Mouse (Mus musculus): Measurements from ENCODE around the gene Fgf15. TPM values are rescaled to one million over a fixed set of nuclear protein-coding genes. Genes with fewer than 3 reads are reported as not detected.

Fgf15 gene
- polyA plus RNA-seq, 1 experiment from 2014 or later: 0.12 TPM

GRCm38 (mm10) chr7:144861769-144862070 lies 34.6 kb upstream of the Fgf15 start:
- DNase-seq (ENCODE audit: low spot score) (no peak), ATAC-seq (replicated peaks; ENCODE audit: low FRiP score) (no peak)
- Histone ChIP-seq H3K27ac (ENCODE audit: low read depth, low read length) (no peak overlapping the region), H3K9ac (ENCODE audit: low read depth, low read length) (no peak overlapping the region), H3K4me1 (replicated peaks; ENCODE audit: control insufficient read depth, insufficient read depth, low read length) (peaks cover 5% of the 10 kb centered on the region; the same call in 1 of the 2 replicates), H3K9me3 (ENCODE audit: control insufficient read depth, low read length) (no peaks in the 10 kb centered on the region), H3K36me3 (ENCODE audit: control insufficient read depth, insufficient read depth, low read length) (no peaks in the 10 kb centered on the region), H3K4me3 (ENCODE audit: low read depth, low read length) (0 out of 2 replicates have a peak overlapping the region, but pooled peaks have one; percentile 30), H3K4me2 (peak overlapping the region; percentile 42; the same call in 1 of the 2 replicates), H3K27me3 (replicated peaks; ENCODE audit: control insufficient read depth, insufficient read depth, low read length) (peaks cover 75% of the 10 kb centered on the region)
- WGBS: 3% methylated on average over 28 of the region's 28 CpGs

- H3K4me1 ChIP-seq (replicated peaks; ENCODE audit: control insufficient read depth, insufficient read depth, low read length): peaks cover 5% of the 10 kb centered on the region; the same call in 1 of the 2 replicates
- H3K9me3 ChIP-seq (ENCODE audit: control insufficient read depth, low read length): no peaks in the 10 kb centered on the region
- ATAC-seq (replicated peaks; ENCODE audit: low FRiP score): no peak
- peaks cover 79% of the 10 kb centered on the region for H3K27me3 ChIP-seq (replicated peaks; ENCODE audit: control insufficient read depth, insufficient read depth, low read length)
- no peak overlapping the region for H3K27ac ChIP-seq (ENCODE audit: low read depth, low read length)
- no peak overlapping the region for H3K4me3 ChIP-seq (ENCODE audit: low read depth, low read length)
- H3K36me3 ChIP-seq (ENCODE audit: control insufficient read depth, insufficient read depth, low read length): no peaks in the 10 kb centered on the region
- 2% methylated on average over 15 of the region's 15 CpGs for WGBS
- H3K4me2 ChIP-seq: no peak overlapping the region
- no peak overlapping the region for H3K9ac ChIP-seq (ENCODE audit: low read depth, low read length)
- no peak for DNase-seq (ENCODE audit: low spot score)
These were observed 34.2 kb upstream of the Fgf15 start for GRCm38 (mm10) chr7:144862126-144862525.

GRCm38 (mm10) chr7:144862712-144863111 lies 33.6 kb upstream of the Fgf15 start:
- WGBS: 5% methylated on average over 18 of the region's 18 CpGs
- H3K27me3 ChIP-seq (replicated peaks; ENCODE audit: control insufficient read depth, insufficient read depth, low read length): peaks cover 84% of the 10 kb centered on the region
- H3K36me3 ChIP-seq (ENCODE audit: control insufficient read depth, insufficient read depth, low read length): no peaks in the 10 kb centered on the region
- H3K27ac ChIP-seq (ENCODE audit: low read depth, low read length): no peak overlapping the region
- H3K9me3 ChIP-seq (ENCODE audit: control insufficient read depth, low read length): no peaks in the 10 kb centered on the region
- H3K4me1 ChIP-seq (replicated peaks; ENCODE audit: control insufficient read depth, insufficient read depth, low read length): peaks cover 5% of the 10 kb centered on the region; the same call in 1 of the 2 replicates
- H3K4me3 ChIP-seq (ENCODE audit: low read depth, low read length): no peak overlapping the region
- no peak overlapping the region for H3K4me2 ChIP-seq
- no peak overlapping the region for H3K9ac ChIP-seq (ENCODE audit: low read depth, low read length)
- DNase-seq (ENCODE audit: low spot score): no peak
- ATAC-seq (replicated peaks; ENCODE audit: low FRiP score): no peak

GRCm38 (mm10) chr7:144863196-144863595 lies 33.1 kb upstream of the Fgf15 start:
- H3K27ac ChIP-seq (ENCODE audit: low read depth, low read length): no peak overlapping the region
- H3K4me1 ChIP-seq (replicated peaks; ENCODE audit: control insufficient read depth, insufficient read depth, low read length): peaks cover 5% of the 10 kb centered on the region; the same call in 1 of the 2 replicates
- no peak overlapping the region for H3K9ac ChIP-seq (ENCODE audit: low read depth, low read length)
- ATAC-seq (replicated peaks; ENCODE audit: low FRiP score): no peak
- DNase-seq (ENCODE audit: low spot score): no peak
- no peaks in the 10 kb centered on the region for H3K36me3 ChIP-seq (ENCODE audit: control insufficient read depth, insufficient read depth, low read length)
- H3K9me3 ChIP-seq (ENCODE audit: control insufficient read depth, low read length): no peaks in the 10 kb centered on the region
- 4% methylated on average over 11 of the region's 11 CpGs for WGBS
- peaks cover 84% of the 10 kb centered on the region for H3K27me3 ChIP-seq (replicated peaks; ENCODE audit: control insufficient read depth, insufficient read depth, low read length)
- no peak overlapping the region for H3K4me3 ChIP-seq (ENCODE audit: low read depth, low read length)
- no peak overlapping the region for H3K4me2 ChIP-seq

GRCm38 (mm10) chr7:144864160-144864670 lies 32.1 kb upstream of the Fgf15 start:
- Histone ChIP-seq H3K27ac (ENCODE audit: low read depth, low read length) (no peak overlapping the region), H3K9ac (ENCODE audit: low read depth, low read length) (no peak overlapping the region), H3K27me3 (replicated peaks; ENCODE audit: control insufficient read depth, insufficient read depth, low read length) (peaks cover 80% of the 10 kb centered on the region), H3K4me2 (no peak overlapping the region), H3K4me3 (ENCODE audit: low read depth, low read length) (no peak overlapping the region), H3K4me1 (replicated peaks; ENCODE audit: control insufficient read depth, insufficient read depth, low read length) (peaks cover 5% of the 10 kb centered on the region; the same call in 1 of the 2 replicates), H3K9me3 (ENCODE audit: control insufficient read depth, low read length) (no peaks in the 10 kb centered on the region), H3K36me3 (ENCODE audit: control insufficient read depth, insufficient read depth, low read length) (no peaks in the 10 kb centered on the region)
- no peak for ATAC-seq (replicated peaks; ENCODE audit: low FRiP score)
- WGBS: 60% methylated on average over 3 of the region's 3 CpGs
- DNase-seq (ENCODE audit: low spot score): no peak

GRCm38 (mm10) chr7:144867161-144867560 lies 29.2 kb upstream of the Fgf15 start:
- Histone ChIP-seq H3K9ac (ENCODE audit: low read depth, low read length) (no peak overlapping the region), H3K27me3 (replicated peaks; ENCODE audit: control insufficient read depth, insufficient read depth, low read length) (peaks cover 50% of the 10 kb centered on the region), H3K27ac (ENCODE audit: low read depth, low read length) (no peak overlapping the region), H3K4me2 (no peak overlapping the region), H3K4me1 (replicated peaks; ENCODE audit: control insufficient read depth, insufficient read depth, low read length) (no peaks in the 10 kb centered on the region), H3K4me3 (ENCODE audit: low read depth, low read length) (no peak overlapping the region), H3K36me3 (ENCODE audit: control insufficient read depth, insufficient read depth, low read length) (no peaks in the 10 kb centered on the region), H3K9me3 (ENCODE audit: control insufficient read depth, low read length) (no peaks in the 10 kb centered on the region)
- WGBS: 60% methylated on average over 4 of the region's 4 CpGs
- ATAC-seq (replicated peaks; ENCODE audit: low FRiP score) (no peak), DNase-seq (ENCODE audit: low spot score) (no peak)

- no peak for ATAC-seq (replicated peaks; ENCODE audit: low FRiP score)
These were observed 28.7 kb upstream of the Fgf15 start for GRCm38 (mm10) chr7:144867602-144868001.

GRCm38 (mm10) chr7:144872420-144872819 lies 23.9 kb upstream of the Fgf15 start:
- no peak overlapping the region for H3K4me2 ChIP-seq
- H3K36me3 ChIP-seq (ENCODE audit: control insufficient read depth, insufficient read depth, low read length): no peaks in the 10 kb centered on the region
- H3K4me1 ChIP-seq (replicated peaks; ENCODE audit: control insufficient read depth, insufficient read depth, low read length): no peaks in the 10 kb centered on the region
- H3K27ac ChIP-seq (ENCODE audit: low read depth, low read length): no peak overlapping the region
- no peaks in the 10 kb centered on the region for H3K9me3 ChIP-seq (ENCODE audit: control insufficient read depth, low read length)
- ATAC-seq (replicated peaks; ENCODE audit: low FRiP score) (no peak), DNase-seq (ENCODE audit: low spot score) (no peak)
- no peak overlapping the region for H3K4me3 ChIP-seq (ENCODE audit: low read depth, low read length)
- WGBS: 53% methylated on average over 4 of the region's 4 CpGs
- peaks cover 2% of the 10 kb centered on the region for H3K27me3 ChIP-seq (replicated peaks; ENCODE audit: control insufficient read depth, insufficient read depth, low read length)
- H3K9ac ChIP-seq (ENCODE audit: low read depth, low read length): no peak overlapping the region

More at GRCm38 (mm10) chr7:144867602-144868001, 28.7 kb upstream of the Fgf15 start:
- no peaks in the 10 kb centered on the region for H3K4me1 ChIP-seq (replicated peaks; ENCODE audit: control insufficient read depth, insufficient read depth, low read length)
- no peak for DNase-seq (ENCODE audit: low spot score)
- no peaks in the 10 kb centered on the region for H3K9me3 ChIP-seq (ENCODE audit: control insufficient read depth, low read length)
- no peak overlapping the region for H3K27ac ChIP-seq (ENCODE audit: low read depth, low read length)
- no peak overlapping the region for H3K4me3 ChIP-seq (ENCODE audit: low read depth, low read length)
- H3K4me2 ChIP-seq: no peak overlapping the region
- H3K27me3 ChIP-seq (replicated peaks; ENCODE audit: control insufficient read depth, insufficient read depth, low read length): peaks cover 46% of the 10 kb centered on the region
- H3K36me3 ChIP-seq (ENCODE audit: control insufficient read depth, insufficient read depth, low read length): no peaks in the 10 kb centered on the region
- H3K9ac ChIP-seq (ENCODE audit: low read depth, low read length): no peak overlapping the region
- 75% methylated on average over 8 of the region's 8 CpGs for whole genome bisulfite sequencing

GRCm38 (mm10) chr7:144873160-144873559 lies 23.2 kb upstream of the Fgf15 start:
- no peak overlapping the region for H3K9ac ChIP-seq (ENCODE audit: low read depth, low read length)
- ATAC-seq (replicated peaks; ENCODE audit: low FRiP score) (no peak), DNase-seq (ENCODE audit: low spot score) (no peak)
- H3K36me3 ChIP-seq (ENCODE audit: control insufficient read depth, insufficient read depth, low read length): no peaks in the 10 kb centered on the region
- H3K4me2 ChIP-seq: no peak overlapping the region
- H3K9me3 ChIP-seq (ENCODE audit: control insufficient read depth, low read length): no peaks in the 10 kb centered on the region
- H3K27me3 ChIP-seq (replicated peaks; ENCODE audit: control insufficient read depth, insufficient read depth, low read length): no peaks in the 10 kb centered on the region; the same call in 1 of the 2 replicates
- 69% methylated on average over 4 of the region's 4 CpGs for WGBS
- H3K4me1 ChIP-seq (replicated peaks; ENCODE audit: control insufficient read depth, insufficient read depth, low read length): no peaks in the 10 kb centered on the region
- H3K4me3 ChIP-seq (ENCODE audit: low read depth, low read length): no peak overlapping the region
- no peak overlapping the region for H3K27ac ChIP-seq (ENCODE audit: low read depth, low read length)

Data from liver, embryonic 11.5 days (tissue).